Mouse (Mus musculus): ENCODE measurements at regions not wholly inside any gene's neighbourhood (a gene's known extent, or its start where the extent isn't known, plus 50 kb on each side); places are given as distances from the start of the nearest gene placed in this dataset.

DNA sequence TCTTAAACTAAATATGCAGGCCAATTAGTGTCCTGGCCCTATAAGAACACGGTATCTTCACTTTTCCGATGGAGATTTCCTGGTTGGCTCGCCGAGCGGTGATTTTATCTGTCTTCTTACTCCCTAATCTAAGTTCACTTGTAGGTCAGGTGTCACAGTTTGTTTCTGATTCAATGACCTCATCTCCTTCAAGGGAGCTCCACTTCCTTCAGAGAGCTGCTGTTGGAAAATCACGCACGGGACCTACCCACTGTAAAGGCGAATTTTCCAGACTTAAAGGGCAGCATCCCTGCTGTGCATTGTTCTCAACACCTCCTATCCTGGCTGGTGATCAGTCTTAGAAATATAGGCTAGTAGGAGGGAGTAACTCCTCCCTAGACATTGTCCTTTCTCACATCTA lies 480.0 kb downstream of the Klf5 start:
- in situ Hi-C loops (cut with MboI; ENCODE audit: low sequenced_read_pairs in 2 of 2, unreplicated experiment in 2 of 2): no loop called here

DNA sequence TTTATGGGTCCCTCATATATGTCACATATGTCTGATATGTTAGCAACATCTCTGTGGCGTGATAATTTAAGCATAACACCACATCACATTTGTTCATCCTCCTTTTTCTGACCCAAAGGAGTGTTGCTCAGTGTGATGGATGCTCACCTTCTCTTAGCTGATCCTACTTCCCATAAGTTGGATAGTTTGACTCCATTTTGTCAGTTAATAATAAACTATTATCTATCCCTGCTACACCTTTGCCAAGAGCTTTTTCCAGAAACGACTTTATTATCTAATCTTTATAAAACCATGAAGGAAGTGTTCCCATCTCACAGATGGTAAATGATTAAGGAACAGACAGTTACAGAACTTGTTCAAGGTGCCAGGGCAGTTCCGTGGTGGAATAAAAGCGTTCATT lies 480.5 kb downstream of the Klf5 start:
- Histone ChIP-seq H3K9ac (ENCODE audit: insufficient read depth, low read depth, low read length, poor library complexity, severe bottlenecking) (no peak overlapping the region), H3K4me1 (ENCODE audit: control insufficient read depth in 2 of 2, insufficient read depth in 2 of 2, low read length in 2 of 2, poor library complexity in 1 of 2) (peaks cover 0 to 3% of the 10 kb centered on the region in 2 experiments; a peak in 1 of 4 replicates), H3K4me3 (ENCODE audit: insufficient read depth in 1 of 2, low read depth in 1 of 2, low read length in 2 of 2, poor library complexity in 1 of 2, severe bottlenecking in 1 of 2) (no peak overlapping the region), H3K36me3 (ENCODE audit: control insufficient read depth, insufficient read depth, low read length, poor library complexity, severe bottlenecking) (no peaks in the 10 kb centered on the region), H3K9me3 (ENCODE audit: control insufficient read depth, insufficient read depth, low read depth, low read length) (no peaks in the 10 kb centered on the region), H3K27ac (ENCODE audit: insufficient read depth, low read depth, low read length, poor library complexity, severe bottlenecking) (no peak overlapping the region)
- TF ChIP-seq ZNF384 (IDR thresholded peaks at IDR 0.05; ENCODE audit: low read depth, low read length) (no peak), MAFK (IDR thresholded peaks at IDR 0.05; ENCODE audit: insufficient read depth, low read depth, low read length) (no peak), CHD2 (IDR thresholded peaks at IDR 0.05; ENCODE audit: low read depth, low read length) (no peak), HCFC1 (IDR thresholded peaks at IDR 0.05; ENCODE audit: borderline replicate concordance, insufficient read depth, low read length) (no peak)
- DNase-seq (ENCODE audit: low read depth, low spot score): no peak
- in situ Hi-C loops (cut with MboI; ENCODE audit: low sequenced_read_pairs in 2 of 2, unreplicated experiment in 2 of 2): no loop called here

More for the DNA sequence above, 480.0 kb downstream of the Klf5 start:
- Histone ChIP-seq H3K36me3 (ENCODE audit: control insufficient read depth, insufficient read depth, low read length, poor library complexity, severe bottlenecking) (no peaks in the 10 kb centered on the region), H3K9me3 (ENCODE audit: control insufficient read depth, insufficient read depth, low read depth, low read length) (no peaks in the 10 kb centered on the region), H3K4me1 (ENCODE audit: control insufficient read depth in 2 of 2, insufficient read depth in 2 of 2, low read length in 2 of 2, poor library complexity in 1 of 2) (peaks cover 0 to 3% of the 10 kb centered on the region in 2 experiments; a peak in 1 of 4 replicates), H3K9ac (ENCODE audit: insufficient read depth, low read depth, low read length, poor library complexity, severe bottlenecking) (no peak overlapping the region), H3K27ac (ENCODE audit: insufficient read depth, low read depth, low read length, poor library complexity, severe bottlenecking) (no peak overlapping the region), H3K4me3 (ENCODE audit: insufficient read depth in 1 of 2, low read depth in 1 of 2, low read length in 2 of 2, poor library complexity in 1 of 2, severe bottlenecking in 1 of 2) (no peak overlapping the region)
- TF ChIP-seq ZC3H11A (IDR thresholded peaks at IDR 0.05; ENCODE audit: borderline replicate concordance, low read depth, low read length): no peak
- no peak for TF ChIP-seq CHD2 (IDR thresholded peaks at IDR 0.05; ENCODE audit: low read depth, low read length)
- TF ChIP-seq HCFC1 (IDR thresholded peaks at IDR 0.05; ENCODE audit: borderline replicate concordance, insufficient read depth, low read length): no peak
- no peak for DNase-seq (ENCODE audit: low read depth, low spot score)

DNA sequence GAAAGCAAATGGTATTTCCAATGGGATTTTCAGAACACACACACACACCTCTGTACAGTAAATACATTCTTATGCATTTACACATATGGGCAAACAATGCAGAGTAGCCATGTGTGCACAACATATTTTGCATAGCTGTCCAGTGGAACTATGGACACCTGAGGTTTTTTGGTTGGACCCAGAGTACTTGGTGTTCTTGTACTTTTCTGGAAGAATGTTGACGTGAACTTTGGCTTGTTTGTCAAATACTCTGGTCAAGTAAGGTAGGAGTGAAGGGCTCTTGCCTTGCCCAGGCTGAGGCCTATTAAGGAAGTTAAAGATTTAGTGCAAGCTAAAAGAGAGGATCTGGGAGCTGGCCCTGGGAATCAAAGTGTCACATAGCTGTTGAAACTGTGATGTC lies 485.2 kb downstream of the Klf5 start:
- in situ Hi-C loops (cut with MboI; ENCODE audit: low sequenced_read_pairs in 2 of 2, unreplicated experiment in 2 of 2): no loop called here
- Histone ChIP-seq H3K4me3 (ENCODE audit: insufficient read depth in 1 of 2, low read depth in 1 of 2, low read length in 2 of 2, poor library complexity in 1 of 2, severe bottlenecking in 1 of 2) (no peak overlapping the region), H3K27ac (ENCODE audit: insufficient read depth, low read depth, low read length, poor library complexity, severe bottlenecking) (no peak overlapping the region), H3K9ac (ENCODE audit: insufficient read depth, low read depth, low read length, poor library complexity, severe bottlenecking) (no peak overlapping the region), H3K36me3 (ENCODE audit: control insufficient read depth, insufficient read depth, low read length, poor library complexity, severe bottlenecking) (no peaks in the 10 kb centered on the region), H3K4me1 (ENCODE audit: control insufficient read depth in 2 of 2, insufficient read depth in 2 of 2, low read length in 2 of 2, poor library complexity in 1 of 2) (peaks cover 0 to 5% of the 10 kb centered on the region in 2 experiments; a peak in 1 of 4 replicates), H3K9me3 (ENCODE audit: control insufficient read depth, insufficient read depth, low read depth, low read length) (no peaks in the 10 kb centered on the region)
- no peak for TF ChIP-seq ZNF384 (IDR thresholded peaks at IDR 0.05; ENCODE audit: low read depth, low read length)
- no peak for DNase-seq (ENCODE audit: low read depth, low spot score)

DNA sequence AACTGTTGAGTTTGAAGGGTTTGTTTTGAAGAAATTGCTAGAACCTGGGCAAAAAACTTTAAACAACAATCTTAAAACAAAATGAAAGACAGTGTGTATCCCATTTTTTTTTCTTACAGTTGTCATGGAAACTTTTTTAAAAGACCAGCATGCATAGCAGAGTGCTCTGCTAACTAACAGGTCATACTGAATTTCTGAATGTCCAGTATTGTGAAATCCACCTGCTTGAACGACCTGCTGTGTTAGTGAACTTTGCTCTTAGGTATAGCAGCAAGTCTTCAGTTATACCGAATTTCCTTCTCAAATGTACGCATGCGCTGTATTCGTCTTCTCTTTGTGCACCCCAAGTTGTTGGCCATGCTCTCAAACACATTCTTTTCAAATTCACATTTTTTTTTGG lies 486.6 kb downstream of the Klf5 start:
- no peak for TF ChIP-seq HCFC1 (IDR thresholded peaks at IDR 0.05; ENCODE audit: borderline replicate concordance, insufficient read depth, low read length)
- TF ChIP-seq ZC3H11A (IDR thresholded peaks at IDR 0.05; ENCODE audit: borderline replicate concordance, low read depth, low read length): no peak
- TF ChIP-seq MAFK (IDR thresholded peaks at IDR 0.05; ENCODE audit: insufficient read depth, low read depth, low read length): no peak
- no peak overlapping the region for H3K27ac ChIP-seq (ENCODE audit: insufficient read depth, low read depth, low read length, poor library complexity, severe bottlenecking)
- H3K4me1 ChIP-seq (ENCODE audit: control insufficient read depth in 2 of 2, insufficient read depth in 2 of 2, low read length in 2 of 2, poor library complexity in 1 of 2): 0 out of 4 replicates have a peak, but pooled peaks cover 0 to 2% of the 10 kb centered on the region in 2 experiments
- H3K4me3 ChIP-seq (ENCODE audit: insufficient read depth in 1 of 2, low read depth in 1 of 2, low read length in 2 of 2, poor library complexity in 1 of 2, severe bottlenecking in 1 of 2): no peak overlapping the region
- H3K9ac ChIP-seq (ENCODE audit: insufficient read depth, low read depth, low read length, poor library complexity, severe bottlenecking): no peak overlapping the region
- no peaks in the 10 kb centered on the region for H3K9me3 ChIP-seq (ENCODE audit: control insufficient read depth, insufficient read depth, low read depth, low read length)
- in situ Hi-C loops (cut with MboI; ENCODE audit: low sequenced_read_pairs in 2 of 2, unreplicated experiment in 2 of 2): no loop called here
- no peak for DNase-seq (ENCODE audit: low read depth, low spot score)
- no peaks in the 10 kb centered on the region for H3K36me3 ChIP-seq (ENCODE audit: control insufficient read depth, insufficient read depth, low read length, poor library complexity, severe bottlenecking)

DNA sequence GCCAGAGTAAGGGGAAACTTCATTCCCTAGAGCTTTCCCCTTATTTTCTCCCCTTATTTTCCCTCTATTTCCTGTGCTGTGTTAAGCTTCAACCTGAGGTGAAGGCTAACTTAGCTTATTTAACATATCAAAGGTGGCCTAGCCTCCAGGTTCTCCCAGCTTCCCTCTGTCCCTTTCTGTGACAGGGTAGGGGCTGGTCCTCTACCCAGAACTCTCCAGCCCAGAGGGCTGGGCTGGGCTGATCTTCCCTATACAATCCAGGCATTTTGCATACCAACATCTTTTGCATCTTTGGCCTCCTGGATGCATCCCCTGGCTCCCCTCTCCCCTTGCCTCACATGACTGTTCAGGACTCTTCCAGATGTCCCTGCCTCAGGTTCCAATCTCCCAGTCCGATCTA lies 487.9 kb downstream of the Klf5 start:
- H3K4me3 ChIP-seq (ENCODE audit: insufficient read depth in 1 of 2, low read depth in 1 of 2, low read length in 2 of 2, poor library complexity in 1 of 2, severe bottlenecking in 1 of 2): no peak overlapping the region
- H3K27ac ChIP-seq (ENCODE audit: insufficient read depth, low read depth, low read length, poor library complexity, severe bottlenecking): no peak overlapping the region
- H3K9me3 ChIP-seq (ENCODE audit: control insufficient read depth, insufficient read depth, low read depth, low read length): no peaks in the 10 kb centered on the region
- no peak overlapping the region for H3K9ac ChIP-seq (ENCODE audit: insufficient read depth, low read depth, low read length, poor library complexity, severe bottlenecking)
- in situ Hi-C loops (cut with MboI; ENCODE audit: low sequenced_read_pairs in 2 of 2, unreplicated experiment in 2 of 2): no loop called here
- TF ChIP-seq ZC3H11A (IDR thresholded peaks at IDR 0.05; ENCODE audit: borderline replicate concordance, low read depth, low read length) (no peak), HCFC1 (IDR thresholded peaks at IDR 0.05; ENCODE audit: borderline replicate concordance, insufficient read depth, low read length) (no peak), MAFK (IDR thresholded peaks at IDR 0.05; ENCODE audit: insufficient read depth, low read depth, low read length) (no peak), CHD2 (IDR thresholded peaks at IDR 0.05; ENCODE audit: low read depth, low read length) (no peak), ZNF384 (IDR thresholded peaks at IDR 0.05; ENCODE audit: low read depth, low read length) (no peak)
- H3K4me1 ChIP-seq (ENCODE audit: control insufficient read depth in 2 of 2, insufficient read depth in 2 of 2, low read length in 2 of 2, poor library complexity in 1 of 2): 0 out of 4 replicates have a peak, but pooled peaks cover 0 to 2% of the 10 kb centered on the region in 2 experiments
- peak; percentile 71 for DNase-seq (ENCODE audit: low read depth, low spot score)
- H3K36me3 ChIP-seq (ENCODE audit: control insufficient read depth, insufficient read depth, low read length, poor library complexity, severe bottlenecking): no peaks in the 10 kb centered on the region

All from ES-E14 (cell line).